27 mouse cellular contexts compared by ENCODE assay signal in the genomic region with DNA sequence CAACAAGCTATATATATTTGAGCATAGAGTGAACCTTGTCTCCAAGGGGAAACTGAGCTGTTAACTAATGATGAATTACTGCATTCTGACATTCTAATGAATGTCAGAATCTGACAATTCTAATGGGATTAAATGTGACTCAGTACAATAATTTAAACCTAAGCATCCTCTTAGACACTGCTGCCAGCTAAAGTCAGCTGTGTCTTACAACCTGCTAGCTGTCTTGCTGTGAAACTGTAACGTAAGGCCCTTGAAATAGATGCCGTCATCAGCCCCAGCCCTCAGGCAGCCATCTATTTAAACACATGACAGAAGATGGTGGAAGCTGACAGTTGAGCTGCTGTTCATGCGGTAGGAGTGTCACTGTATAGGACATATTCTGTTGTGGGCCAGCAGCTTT.
"Had no signal": no experiment of that assay in that cellular context is flagged by ENCODE, and none has a peak within 500 bp of the region (broad histone marks: within the 10 kb centered on the region; RNA-seq: fewer than 3 reads in every experiment).

No protein-coding gene starts in this region.

- H3K9me3 ChIP-seq: heart, embryonic 13.5 days; heart, embryonic 15.5 days; hindbrain, embryonic 13.5 days; hindbrain, embryonic 15.5 days; intestine, embryonic 15.5 days; limb, embryonic 10.5 days; limb, embryonic 12.5 days; liver, embryonic 13.5 days; liver, embryonic 15.5 days had no signal

- H3K27ac ChIP-seq: heart, adult 2 months; heart, embryonic 13.5 days; heart, embryonic 15.5 days; hindbrain, embryonic 13.5 days; hindbrain, embryonic 15.5 days; intestine, embryonic 15.5 days; kidney, postnatal 0 days; left cerebral cortex, adult 2 months; limb, embryonic 10.5 days; limb, embryonic 12.5 days; liver, embryonic 13.5 days; liver, embryonic 15.5 days had no signal

- H3K27me3 ChIP-seq: heart, embryonic 13.5 days; heart, embryonic 15.5 days; hindbrain, embryonic 13.5 days; hindbrain, embryonic 15.5 days; intestine, embryonic 15.5 days; limb, embryonic 12.5 days; liver, embryonic 13.5 days; liver, embryonic 15.5 days had no signal

- DNase-seq: gastrocnemius, adult 2 months; gastrocnemius, postnatal 10 days; gastrocnemius, postnatal 25 days; heart, adult 2 months; heart, postnatal 14 days; heart, postnatal 4 days; kidney, adult 18-20 months; kidney, adult 8-10 months; kidney, postnatal 14 days; kidney, postnatal 36 days; liver; liver, embryonic 13.5 days; liver, postnatal 0 days had no signal

- H3K4me1 ChIP-seq: hindbrain, embryonic 15.5 days; intestine, embryonic 15.5 days; limb, embryonic 10.5 days; limb, embryonic 12.5 days; liver, embryonic 13.5 days; liver, embryonic 15.5 days had no signal

- H3K4me2 ChIP-seq: heart, embryonic 11.5 days; heart, embryonic 13.5 days; heart, embryonic 15.5 days; hindbrain, embryonic 13.5 days; hindbrain, embryonic 15.5 days; intestine, embryonic 15.5 days; limb, embryonic 12.5 days; liver, embryonic 11.5 days; liver, embryonic 13.5 days; liver, embryonic 15.5 days had no signal

- H3K9ac ChIP-seq: heart, embryonic 13.5 days; heart, embryonic 15.5 days; hindbrain, embryonic 13.5 days; hindbrain, embryonic 15.5 days; intestine, embryonic 15.5 days; limb, embryonic 12.5 days; liver, embryonic 13.5 days; liver, embryonic 15.5 days; liver, postnatal 0 days had no signal

- ATAC-seq: inflammation-experienced regulatory T-cells, adult 6 months; intestine, embryonic 15.5 days; intestine, postnatal 0 days; liver, postnatal 0 days had no signal

- H3K4me3 ChIP-seq: gastrocnemius, adult 2 months; heart, adult 2 months; heart, embryonic 13.5 days; heart, embryonic 15.5 days; hindbrain, embryonic 13.5 days; hindbrain, embryonic 15.5 days; intestine, embryonic 15.5 days; left cerebral cortex, adult 2 months; limb, embryonic 10.5 days; limb, embryonic 12.5 days; liver, embryonic 13.5 days; liver, embryonic 15.5 days had no signal
